Mouse (Mus musculus) liver, embryonic 14.5 days (tissue): ENCODE results near the gene Cfdp1.

ENCODE experiments used
- CTCF ChIP-seq: IDR thresholded peaks from 2 replicates; pipeline ENCODE4 v1.5.1; 2016; ENCODE audit warnings: antibody characterized with exemption, low read depth, control low read depth
- EP300 ChIP-seq: IDR thresholded peaks from 2 replicates; pipeline ENCODE4 v1.6.1; 2016; ENCODE audit warnings: antibody characterized with exemption, low read depth

DNA sequence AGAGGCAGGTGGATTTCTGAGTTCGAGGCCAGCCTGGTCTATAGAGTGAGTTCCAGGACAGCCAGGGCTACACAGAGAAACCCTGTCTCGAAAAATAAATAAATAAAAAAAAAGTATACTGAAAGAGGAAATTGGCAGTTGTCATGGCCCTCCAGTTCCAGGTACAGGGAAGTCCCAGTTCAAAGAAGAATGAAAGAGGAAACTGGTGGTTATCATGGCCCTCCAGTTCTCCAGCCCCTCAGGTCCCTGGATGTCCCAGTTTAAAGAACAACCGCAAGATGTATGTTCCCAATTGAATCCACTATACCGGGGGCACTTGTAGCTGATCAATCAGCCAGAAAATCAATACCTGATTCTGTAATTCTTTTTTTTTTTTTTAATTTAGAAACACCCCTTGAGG lies 77.6 kb downstream of the Cfdp1 start:
- TF ChIP-seq EP300 (no peak), CTCF (no peak)
